Mouse (Mus musculus): ENCODE data around the gene Calr. TPM values are rescaled to one million over a fixed set of nuclear protein-coding genes. Genes with fewer than 3 reads are reported as not detected.

Calr gene
- total RNA-seq, 1 experiment, result 1,121 TPM

GRCm38 (mm10) chr8:84815547-84815946 is 31.2 kb downstream of the Calr start:
- TF ChIP-seq MAFK (IDR thresholded peaks at IDR 0.05; ENCODE audit: insufficient read depth, low read depth, low read length) (peak; percentile 33; the same call in 1 of the 2 replicates), CHD2 (IDR thresholded peaks at IDR 0.05; ENCODE audit: low read depth, low read length) (no peak)
- in situ Hi-C loops (cut with MboI; ENCODE audit: low sequenced_read_pairs in 2 of 2, unreplicated experiment in 2 of 2), result loop anchor here (5.0 to 10.0 kb wide), 2 partner anchors 111 to 118 kb away; partner anchors contain the start of gene Lyl1 (in 1 of the 2)
- Histone ChIP-seq H3K4me1 (ENCODE audit: control insufficient read depth in 2 of 2, insufficient read depth in 2 of 2, low read length in 2 of 2, poor library complexity in 1 of 2) (no peaks in the 10 kb centered on the region; a peak in 1 of 4 replicates), H3K9me3 (ENCODE audit: control insufficient read depth, insufficient read depth, low read depth, low read length) (no peaks in the 10 kb centered on the region), H3K27ac (ENCODE audit: insufficient read depth, low read depth, low read length, poor library complexity, severe bottlenecking) (no peak overlapping the region), H3K9ac (ENCODE audit: insufficient read depth, low read depth, low read length, poor library complexity, severe bottlenecking) (no peak overlapping the region), H3K4me3 (ENCODE audit: insufficient read depth in 1 of 2, low read depth in 1 of 2, low read length in 2 of 2, poor library complexity in 1 of 2, severe bottlenecking in 1 of 2) (no peak overlapping the region), H3K36me3 (ENCODE audit: control insufficient read depth, insufficient read depth, low read length, poor library complexity, severe bottlenecking) (no peaks in the 10 kb centered on the region)
- DNase-seq (ENCODE audit: low read depth, low spot score), result peak; percentile 90

- Histone ChIP-seq H3K4me1 (ENCODE audit: control insufficient read depth in 2 of 2, insufficient read depth in 2 of 2, low read length in 2 of 2, poor library complexity in 1 of 2) (no peaks in the 10 kb centered on the region; a peak in 1 of 4 replicates), H3K27ac (ENCODE audit: insufficient read depth, low read depth, low read length, poor library complexity, severe bottlenecking) (no peak overlapping the region), H3K4me3 (ENCODE audit: insufficient read depth in 1 of 2, low read depth in 1 of 2, low read length in 2 of 2, poor library complexity in 1 of 2, severe bottlenecking in 1 of 2) (no peak overlapping the region), H3K9me3 (ENCODE audit: control insufficient read depth, insufficient read depth, low read depth, low read length) (no peaks in the 10 kb centered on the region), H3K36me3 (ENCODE audit: control insufficient read depth, insufficient read depth, low read length, poor library complexity, severe bottlenecking) (no peaks in the 10 kb centered on the region), H3K9ac (ENCODE audit: insufficient read depth, low read depth, low read length, poor library complexity, severe bottlenecking) (no peak overlapping the region)
- TF ChIP-seq CHD2 (IDR thresholded peaks at IDR 0.05; ENCODE audit: low read depth, low read length), result no peak
- no peak for TF ChIP-seq ZC3H11A (IDR thresholded peaks at IDR 0.05; ENCODE audit: borderline replicate concordance, low read depth, low read length)
- TF ChIP-seq ZNF384 (IDR thresholded peaks at IDR 0.05; ENCODE audit: low read depth, low read length), result no peak
- TF ChIP-seq MAFK (IDR thresholded peaks at IDR 0.05; ENCODE audit: insufficient read depth, low read depth, low read length), result no peak
- TF ChIP-seq HCFC1 (IDR thresholded peaks at IDR 0.05; ENCODE audit: borderline replicate concordance, insufficient read depth, low read length), result no peak
- no peak for DNase-seq (ENCODE audit: low read depth, low spot score)
- in situ Hi-C loops (cut with MboI; ENCODE audit: low sequenced_read_pairs in 2 of 2, unreplicated experiment in 2 of 2), result loop anchor here (5.0 to 10.0 kb wide), 2 partner anchors 110 to 117 kb away; partner anchors contain the start of gene Lyl1 (in 1 of the 2)
Measured at GRCm38 (mm10) chr8:84814555-84815441, 31.9 kb downstream of the Calr start.

GRCm38 (mm10) chr8:84814240-84814554 is 32.5 kb downstream of the Calr start:
- H3K27ac ChIP-seq (ENCODE audit: insufficient read depth, low read depth, low read length, poor library complexity, severe bottlenecking), result no peak overlapping the region
- in situ Hi-C loops (cut with MboI; ENCODE audit: low sequenced_read_pairs in 2 of 2, unreplicated experiment in 2 of 2), result loop anchor here in 1 of 2 experiments (10.0 kb wide), 1 partner anchor 109 kb away; the partner anchor contains the start of gene Lyl1
- H3K4me1 ChIP-seq (ENCODE audit: control insufficient read depth in 2 of 2, insufficient read depth in 2 of 2, low read length in 2 of 2, poor library complexity in 1 of 2), result no peaks in the 10 kb centered on the region; a peak in 1 of 4 replicates
- no peak for DNase-seq (ENCODE audit: low read depth, low spot score)
- no peak for TF ChIP-seq MAFK (IDR thresholded peaks at IDR 0.05; ENCODE audit: insufficient read depth, low read depth, low read length)
- no peak for TF ChIP-seq CHD2 (IDR thresholded peaks at IDR 0.05; ENCODE audit: low read depth, low read length)
- TF ChIP-seq HCFC1 (IDR thresholded peaks at IDR 0.05; ENCODE audit: borderline replicate concordance, insufficient read depth, low read length), result no peak
- TF ChIP-seq ZC3H11A (IDR thresholded peaks at IDR 0.05; ENCODE audit: borderline replicate concordance, low read depth, low read length), result no peak
- no peak for TF ChIP-seq ZNF384 (IDR thresholded peaks at IDR 0.05; ENCODE audit: low read depth, low read length)
- H3K4me3 ChIP-seq (ENCODE audit: insufficient read depth in 1 of 2, low read depth in 1 of 2, low read length in 2 of 2, poor library complexity in 1 of 2, severe bottlenecking in 1 of 2), result no peak overlapping the region
- no peaks in the 10 kb centered on the region for H3K9me3 ChIP-seq (ENCODE audit: control insufficient read depth, insufficient read depth, low read depth, low read length)
- no peak overlapping the region for H3K9ac ChIP-seq (ENCODE audit: insufficient read depth, low read depth, low read length, poor library complexity, severe bottlenecking)
- no peaks in the 10 kb centered on the region for H3K36me3 ChIP-seq (ENCODE audit: control insufficient read depth, insufficient read depth, low read length, poor library complexity, severe bottlenecking)

GRCm38 (mm10) chr8:84813830-84814229 is 32.9 kb downstream of the Calr start:
- in situ Hi-C loops (cut with MboI; ENCODE audit: low sequenced_read_pairs in 2 of 2, unreplicated experiment in 2 of 2), result loop anchor here in 1 of 2 experiments (10.0 kb wide), 1 partner anchor 109 kb away; the partner anchor contains the start of gene Lyl1
- Histone ChIP-seq H3K4me3 (ENCODE audit: insufficient read depth in 1 of 2, low read depth in 1 of 2, low read length in 2 of 2, poor library complexity in 1 of 2, severe bottlenecking in 1 of 2) (no peak overlapping the region), H3K36me3 (ENCODE audit: control insufficient read depth, insufficient read depth, low read length, poor library complexity, severe bottlenecking) (no peaks in the 10 kb centered on the region), H3K9me3 (ENCODE audit: control insufficient read depth, insufficient read depth, low read depth, low read length) (no peaks in the 10 kb centered on the region), H3K4me1 (ENCODE audit: control insufficient read depth in 2 of 2, insufficient read depth in 2 of 2, low read length in 2 of 2, poor library complexity in 1 of 2) (no peaks in the 10 kb centered on the region; a peak in 1 of 4 replicates), H3K9ac (ENCODE audit: insufficient read depth, low read depth, low read length, poor library complexity, severe bottlenecking) (no peak overlapping the region), H3K27ac (ENCODE audit: insufficient read depth, low read depth, low read length, poor library complexity, severe bottlenecking) (no peak overlapping the region)
- TF ChIP-seq ZNF384 (IDR thresholded peaks at IDR 0.05; ENCODE audit: low read depth, low read length) (no peak), HCFC1 (IDR thresholded peaks at IDR 0.05; ENCODE audit: borderline replicate concordance, insufficient read depth, low read length) (no peak), CHD2 (IDR thresholded peaks at IDR 0.05; ENCODE audit: low read depth, low read length) (no peak), ZC3H11A (IDR thresholded peaks at IDR 0.05; ENCODE audit: borderline replicate concordance, low read depth, low read length) (no peak), MAFK (IDR thresholded peaks at IDR 0.05; ENCODE audit: insufficient read depth, low read depth, low read length) (no peak)
- no peak for DNase-seq (ENCODE audit: low read depth, low spot score)

Measured in ES-E14 (cell line).